Mouse (Mus musculus): ENCODE data around the gene Tusc2.
"Not testable (repeated sequence)": the region's sequence is repeated elsewhere in the genome, so short reads cannot be mapped to it uniquely, and the experiment has no call there.

The Tusc2 gene

DNA sequence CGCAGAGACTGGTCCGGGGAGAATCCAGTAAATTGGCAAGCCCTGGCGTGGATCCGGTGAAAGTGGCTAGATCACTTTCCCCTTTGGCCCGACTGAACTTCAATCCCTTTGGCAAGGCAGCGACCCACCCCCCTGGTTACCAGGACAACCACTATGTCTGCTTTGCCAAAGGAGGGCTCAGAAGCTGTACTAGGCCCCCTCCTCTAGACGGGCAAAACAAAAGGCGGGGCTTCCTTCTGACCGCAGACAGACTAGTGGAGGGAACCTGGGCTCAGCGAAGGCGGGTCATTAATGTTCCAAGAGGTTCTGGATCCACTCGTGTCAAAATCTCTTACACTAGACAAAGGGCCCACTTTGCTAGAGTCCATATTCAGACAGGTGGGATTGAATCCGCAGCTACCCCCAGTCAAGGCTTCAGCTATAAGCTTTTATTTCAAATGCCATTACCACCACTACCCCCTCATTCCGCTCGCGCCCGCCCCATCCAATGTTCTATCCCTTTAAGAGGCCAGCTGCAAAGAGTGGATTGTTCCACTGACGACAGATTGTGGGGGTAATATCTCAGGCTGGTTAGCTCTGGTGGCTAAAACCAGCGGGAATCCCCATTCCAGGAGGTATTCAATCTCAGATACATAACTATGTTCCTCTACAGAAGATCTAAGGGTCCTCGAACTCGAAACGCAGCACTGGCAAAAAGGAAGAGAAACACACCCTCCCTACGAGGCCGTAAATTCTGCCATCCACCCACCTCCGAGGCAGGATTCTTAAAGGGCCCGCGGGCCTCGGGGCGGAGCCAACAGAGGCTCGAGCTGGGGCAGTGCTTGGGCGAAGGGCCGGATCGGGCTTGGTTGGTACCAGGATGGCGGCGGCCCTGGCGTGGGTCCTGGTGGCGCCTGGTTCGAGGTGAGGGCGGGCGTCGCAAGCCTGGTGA lies 5.5 kb downstream of the Tusc2 start:
- no peak for DNase-seq (ENCODE audit: low read depth)

DNA sequence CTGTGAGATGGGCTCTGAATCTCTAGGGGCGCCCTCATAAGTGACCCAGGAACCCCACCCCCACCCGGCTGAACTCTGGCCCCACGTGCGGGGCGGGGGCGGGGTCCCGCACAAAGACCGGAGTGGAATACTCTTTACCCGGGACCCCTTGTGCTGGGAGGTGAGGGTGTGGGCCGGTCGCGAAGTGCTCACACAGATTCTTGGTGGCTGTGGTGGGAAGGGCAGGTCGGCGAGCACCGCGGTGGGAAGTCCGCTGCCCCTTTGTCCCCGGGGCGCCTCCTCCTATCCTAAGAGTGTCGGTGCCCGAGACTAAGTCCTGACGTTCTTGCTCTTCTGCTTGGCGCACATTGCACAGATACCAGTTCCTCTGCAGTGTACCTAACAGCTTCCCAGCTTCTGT lies 6.2 kb downstream of the Tusc2 start:
- DNase-seq (ENCODE audit: low read depth): no peak

DNA sequence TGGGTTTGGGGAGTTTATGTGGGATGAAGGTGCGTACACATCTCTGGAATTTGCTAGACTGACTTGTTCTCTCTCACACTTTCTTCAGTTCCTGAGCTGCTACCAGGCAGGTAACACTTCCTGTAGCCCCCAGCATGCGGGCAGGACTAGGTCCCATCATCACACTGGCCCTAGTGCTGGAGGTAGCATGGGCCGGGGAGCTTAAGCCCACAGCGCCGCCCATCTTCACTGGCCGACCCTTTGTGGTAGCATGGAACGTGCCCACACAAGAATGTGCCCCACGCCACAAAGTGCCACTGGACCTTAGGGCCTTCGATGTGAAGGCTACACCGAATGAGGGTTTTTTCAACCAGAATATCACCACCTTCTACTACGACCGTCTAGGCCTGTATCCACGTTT lies 7.0 kb downstream of the Tusc2 start:
- DNase-seq (ENCODE audit: low read depth): no peak

DNA sequence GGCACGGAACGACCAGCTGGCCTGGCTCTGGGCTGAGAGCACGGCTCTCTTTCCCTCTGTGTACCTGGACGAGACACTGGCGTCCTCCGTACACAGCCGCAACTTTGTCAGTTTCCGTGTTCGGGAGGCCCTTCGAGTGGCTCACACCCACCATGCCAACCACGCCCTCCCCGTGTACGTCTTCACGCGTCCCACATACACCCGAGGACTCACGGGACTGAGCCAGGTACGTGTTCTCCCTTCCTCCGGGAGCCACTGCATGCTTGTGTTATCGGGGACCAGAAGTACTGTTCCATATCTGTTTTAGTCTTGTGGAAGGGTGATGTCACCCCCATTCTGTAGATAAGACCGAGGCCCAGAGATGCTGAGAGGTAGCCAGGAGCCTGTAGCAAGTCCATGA lies 7.8 kb downstream of the Tusc2 start:
- no peak for DNase-seq (ENCODE audit: low read depth)

DNA sequence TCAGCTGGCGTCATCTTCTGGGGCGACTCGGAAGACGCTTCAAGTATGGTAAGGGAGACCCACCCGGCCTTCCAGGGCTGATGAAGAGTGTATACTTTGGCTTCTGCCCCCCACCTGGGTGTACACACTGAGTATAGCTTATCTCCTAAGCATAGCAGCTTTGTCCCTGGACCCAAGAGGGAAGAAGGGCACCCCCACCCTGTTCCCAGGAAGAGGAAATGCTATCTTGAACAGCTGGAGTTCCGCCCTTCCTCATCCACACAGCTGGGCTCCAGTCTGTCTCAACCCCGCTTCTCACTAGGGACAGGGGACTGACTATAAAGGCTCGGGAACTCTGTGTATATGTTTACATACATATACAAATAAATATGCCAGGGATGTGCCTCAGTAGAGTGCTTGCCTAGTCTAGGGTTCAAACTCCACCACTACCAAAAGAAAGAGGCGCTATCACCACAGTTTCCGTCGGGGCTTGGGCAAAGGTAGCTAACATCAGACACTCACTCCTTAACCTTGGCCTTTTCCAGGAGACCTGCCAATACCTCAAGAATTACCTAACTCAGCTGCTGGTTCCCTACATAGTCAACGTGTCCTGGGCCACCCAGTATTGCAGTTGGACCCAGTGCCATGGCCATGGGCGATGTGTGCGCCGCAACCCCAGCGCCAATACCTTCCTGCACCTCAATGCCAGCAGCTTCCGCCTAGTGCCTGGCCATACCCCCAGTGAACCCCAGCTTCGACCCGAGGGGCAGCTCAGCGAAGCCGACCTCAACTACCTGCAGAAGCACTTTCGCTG lies 8.7 kb downstream of the Tusc2 start:
- DNase-seq (ENCODE audit: low read depth): no peak

DNA sequence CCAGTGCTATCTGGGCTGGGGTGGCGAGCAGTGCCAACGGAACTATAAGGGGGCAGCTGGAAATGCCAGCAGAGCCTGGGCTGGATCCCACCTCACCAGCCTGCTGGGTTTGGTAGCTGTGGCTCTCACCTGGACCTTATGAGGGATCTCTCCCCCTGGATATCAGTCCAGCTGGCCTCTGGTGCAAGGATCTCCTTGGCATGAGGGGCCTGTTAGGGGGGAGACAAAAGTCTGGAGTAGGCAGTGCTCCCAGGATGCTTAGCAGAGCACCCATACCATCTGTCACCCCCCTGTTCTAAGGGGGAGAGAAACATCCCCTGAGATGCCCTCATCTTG lies 9.2 kb downstream of the Tusc2 start:
- no peak for DNase-seq (ENCODE audit: low read depth)

DNA sequence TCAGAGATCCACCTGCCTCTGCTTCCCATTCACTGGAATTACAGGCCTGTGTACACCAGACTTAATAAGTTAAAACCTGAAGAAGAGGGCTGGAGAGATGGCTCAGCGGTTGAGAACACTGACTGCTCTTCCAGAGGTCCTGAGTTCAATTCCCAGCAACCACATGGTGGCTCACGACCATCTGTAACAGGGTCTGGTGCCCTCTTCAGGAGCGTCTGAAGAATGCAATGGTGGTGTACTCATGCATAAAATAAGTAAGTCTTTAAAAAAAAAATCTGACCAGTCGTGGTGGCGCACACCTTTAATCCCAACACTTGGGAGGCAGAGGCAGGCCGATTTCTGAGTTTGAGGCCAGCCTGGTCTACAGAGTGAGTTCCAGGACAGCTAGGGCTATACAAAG lies 10.7 kb downstream of the Tusc2 start:
- DNase-seq (ENCODE audit: low read depth): not testable (repeated sequence)

DNA sequence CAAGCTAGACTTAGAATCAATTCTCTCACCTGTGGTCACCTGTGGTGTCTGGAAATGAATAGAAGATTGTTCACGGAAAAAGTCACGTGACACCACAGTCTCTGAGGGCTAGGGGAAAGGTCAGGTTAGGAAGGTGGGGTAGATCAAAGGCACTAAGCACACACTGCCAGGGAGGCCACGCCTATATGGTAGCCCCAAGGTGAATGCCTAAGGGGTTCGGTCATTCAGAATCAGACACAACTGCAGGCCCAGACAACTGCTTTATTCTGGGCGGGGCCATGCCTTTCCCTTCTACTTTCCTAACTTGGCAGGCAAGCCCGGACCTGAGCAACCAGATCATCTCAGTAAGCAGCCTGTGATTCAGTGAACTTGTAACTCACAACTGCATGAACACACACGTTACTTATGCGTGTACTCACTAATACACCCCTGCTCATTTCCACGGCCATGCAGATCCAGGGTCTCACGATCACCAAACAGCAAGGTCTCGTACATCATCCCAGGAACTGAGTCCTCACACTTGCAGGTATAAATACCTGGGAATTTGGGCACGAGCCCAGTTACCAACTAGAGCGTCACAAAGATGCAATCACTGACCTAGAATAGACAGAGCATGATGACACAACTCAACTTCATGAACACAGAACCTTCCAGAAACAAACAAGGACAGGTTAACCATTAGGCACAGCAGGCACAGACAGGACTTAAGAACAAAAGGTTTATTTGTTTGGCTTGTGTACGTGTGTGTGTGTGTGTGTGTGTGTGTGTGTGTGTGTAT lies 12.7 kb downstream of the Tusc2 start:
- no peak for DNase-seq (ENCODE audit: low read depth)

DNA sequence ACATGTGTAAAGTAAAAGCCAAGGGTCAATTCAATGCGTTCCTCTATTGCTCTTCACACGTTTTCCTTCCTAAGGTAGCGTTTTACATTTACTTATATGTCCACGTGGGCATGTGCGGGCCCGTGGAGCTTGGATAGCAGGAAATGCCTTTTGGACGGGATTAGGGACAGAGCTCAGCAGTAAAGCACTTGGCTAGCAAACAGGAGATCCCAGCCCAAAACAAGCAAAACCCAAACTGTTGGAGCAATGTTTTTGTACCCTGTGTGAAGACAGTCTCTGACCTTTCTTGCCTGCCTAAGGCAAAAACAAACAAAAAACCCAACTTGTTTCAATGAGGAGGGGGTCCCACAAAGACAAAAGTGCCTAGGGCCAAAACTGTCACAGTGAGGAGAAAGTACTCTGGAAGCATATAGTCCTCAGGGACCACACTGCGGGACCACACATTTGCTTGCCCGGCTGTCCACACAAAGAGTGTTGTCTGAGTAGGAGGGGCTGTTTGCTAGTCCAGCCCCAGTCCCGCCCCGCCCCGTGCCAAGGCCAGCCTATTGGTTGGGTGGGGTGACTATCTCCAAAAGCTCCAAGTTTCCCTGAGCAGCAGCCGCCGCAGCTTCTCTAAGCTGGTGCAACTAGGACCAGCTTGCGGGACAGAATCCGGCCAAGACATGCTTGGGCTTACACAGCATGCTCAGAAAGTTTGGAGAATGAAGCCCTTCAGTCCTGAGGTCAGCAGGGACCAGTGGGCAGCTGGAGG lies 13.5 kb downstream of the Tusc2 start, which contains the start of gene Hyal1:
Gene Hyal1 (plus strand): TSS at position 571 of the 751 bp plus-strand sequence.
- peak; percentile 81 for DNase-seq (ENCODE audit: low read depth)

DNA sequence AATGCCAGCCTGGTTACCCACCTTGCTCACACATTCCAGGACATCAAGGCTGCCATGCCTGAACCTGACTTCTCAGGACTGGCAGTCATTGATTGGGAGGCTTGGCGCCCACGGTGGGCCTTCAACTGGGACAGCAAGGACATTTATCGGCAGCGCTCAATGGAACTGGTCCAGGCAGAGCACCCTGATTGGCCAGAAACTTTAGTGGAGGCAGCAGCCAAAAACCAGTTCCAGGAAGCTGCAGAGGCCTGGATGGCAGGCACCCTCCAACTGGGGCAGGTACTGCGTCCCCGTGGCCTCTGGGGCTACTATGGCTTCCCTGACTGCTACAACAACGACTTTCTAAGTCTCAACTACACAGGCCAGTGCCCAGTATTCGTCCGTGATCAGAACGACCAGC lies 14.8 kb downstream of the Tusc2 start:
- no peak for DNase-seq (ENCODE audit: low read depth)

DNA sequence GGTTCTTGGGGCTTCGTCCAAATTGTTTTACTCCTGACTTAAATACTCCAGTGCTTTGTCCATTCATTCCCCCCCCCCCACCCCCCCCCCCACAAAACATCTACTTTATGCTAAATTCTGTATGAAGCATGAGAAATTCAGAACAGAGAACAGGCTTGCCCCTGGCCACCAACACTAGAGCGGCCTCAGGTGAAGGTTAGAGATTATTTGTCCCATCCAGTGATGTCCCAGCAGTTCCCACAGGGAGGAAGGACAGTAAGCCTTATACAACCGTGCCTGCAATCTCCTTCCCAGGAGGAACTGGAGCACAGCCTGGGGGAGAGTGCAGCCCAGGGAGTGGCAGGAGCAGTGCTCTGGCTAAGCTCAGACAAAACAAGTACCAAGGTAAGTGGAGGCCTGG lies 15.5 kb downstream of the Tusc2 start, which contains the start of gene Naa80:
Gene Naa80 (plus strand): TSS at position 301 of the 400 bp plus-strand sequence.
- no peak for DNase-seq (ENCODE audit: low read depth)

DNA sequence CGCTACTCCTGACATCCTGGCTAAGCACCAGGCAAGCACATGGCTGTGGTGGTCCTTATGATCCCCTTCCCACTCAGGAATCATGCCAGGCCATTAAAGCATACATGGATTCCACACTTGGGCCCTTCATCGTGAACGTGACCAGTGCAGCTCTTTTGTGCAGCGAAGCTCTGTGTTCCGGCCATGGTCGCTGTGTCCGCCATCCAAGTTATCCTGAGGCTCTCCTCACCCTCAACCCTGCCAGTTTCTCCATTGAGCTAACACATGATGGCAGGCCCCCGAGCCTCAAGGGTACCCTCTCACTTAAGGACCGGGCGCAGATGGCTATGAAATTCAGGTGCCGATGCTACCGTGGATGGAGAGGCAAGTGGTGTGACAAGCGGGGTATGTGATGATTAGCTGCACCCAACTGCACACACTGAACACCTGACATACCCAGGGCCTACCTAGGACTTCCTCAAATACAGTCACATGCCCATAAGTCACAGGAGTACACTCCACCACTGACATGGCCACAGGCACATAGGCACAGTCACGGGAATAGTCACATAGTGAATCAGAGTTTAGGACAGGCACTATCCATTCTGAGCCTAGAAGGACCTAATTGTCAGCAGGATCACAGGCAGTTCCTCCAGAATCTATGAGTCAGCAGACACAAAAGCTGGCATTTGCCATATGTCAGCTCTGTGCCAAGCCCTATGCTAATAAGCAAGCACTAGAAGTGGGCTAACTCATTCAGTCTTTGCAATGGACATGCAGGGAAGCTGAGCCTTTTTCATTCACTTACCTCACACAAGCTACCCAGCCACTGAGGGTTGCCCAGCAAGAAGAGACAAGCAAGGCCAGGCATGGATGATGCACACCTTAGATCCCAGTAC lies 16.2 kb downstream of the Tusc2 start:
- no peak for DNase-seq (ENCODE audit: low read depth)

DNA sequence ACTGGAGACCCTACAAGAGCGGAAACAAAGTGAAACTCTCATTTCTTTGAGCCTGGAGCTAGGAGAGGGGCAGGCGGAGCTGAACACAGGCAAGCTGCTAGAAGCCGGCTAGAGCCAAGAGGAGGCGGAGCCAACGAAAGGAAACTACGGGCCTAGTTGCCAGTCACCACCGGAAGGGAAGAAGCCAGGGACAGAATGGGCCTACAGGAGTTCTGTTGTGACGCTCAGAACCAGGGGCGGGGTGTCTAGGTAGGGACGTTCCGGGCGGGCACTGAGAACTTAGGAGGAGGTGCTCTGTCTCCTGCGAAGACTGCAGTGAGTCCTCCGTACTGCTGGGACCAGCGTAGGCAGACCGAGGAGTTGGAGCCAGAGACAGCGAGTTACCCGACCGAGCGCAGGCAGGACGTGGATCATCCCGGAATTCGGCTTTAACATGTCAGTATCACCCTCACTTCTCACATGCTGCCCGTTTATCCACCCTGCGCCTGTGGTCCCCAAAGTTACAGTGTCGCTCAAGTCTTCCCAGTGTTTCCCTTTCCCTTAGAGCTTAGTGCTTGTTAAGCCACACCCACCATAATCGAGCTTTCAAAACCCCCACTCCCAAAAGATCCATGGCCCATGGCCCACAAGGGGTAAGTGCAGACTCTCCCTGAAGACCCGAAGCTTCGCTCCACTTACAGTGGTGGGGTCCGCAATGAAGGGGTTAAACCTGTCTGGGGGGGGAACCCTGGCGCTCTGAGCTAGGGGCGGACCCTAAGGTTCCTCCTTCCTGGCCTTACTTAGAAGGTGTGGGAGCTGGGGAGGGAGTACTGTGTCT lies 17.7 kb downstream of the Tusc2 start, which contains the start of gene Hyal3:
Gene Hyal3 (plus strand): TSS at position 318 of the 817 bp plus-strand sequence.
- DNase-seq (ENCODE audit: low read depth): peak; percentile 85

DNA sequence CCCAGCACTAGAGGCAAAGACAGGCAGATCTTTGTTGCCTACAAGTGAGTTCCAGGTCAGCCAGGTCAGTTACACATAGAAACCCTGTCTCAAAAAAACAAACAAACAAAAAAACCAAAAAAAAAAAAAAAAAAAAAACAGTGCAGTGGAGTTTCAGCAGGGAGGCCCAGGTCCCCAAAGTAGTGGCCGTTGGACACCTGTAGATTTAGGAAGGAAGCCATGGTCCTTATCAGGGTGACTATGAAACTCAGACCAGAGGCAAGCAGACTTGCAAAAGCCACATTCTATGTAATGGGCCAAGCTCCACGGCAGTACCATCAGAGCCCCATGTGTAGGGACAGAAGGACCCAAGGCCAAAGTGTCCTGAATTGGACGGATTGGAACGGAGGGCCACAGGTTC lies 18.5 kb downstream of the Tusc2 start:
- no peak for DNase-seq (ENCODE audit: low read depth)

DNA sequence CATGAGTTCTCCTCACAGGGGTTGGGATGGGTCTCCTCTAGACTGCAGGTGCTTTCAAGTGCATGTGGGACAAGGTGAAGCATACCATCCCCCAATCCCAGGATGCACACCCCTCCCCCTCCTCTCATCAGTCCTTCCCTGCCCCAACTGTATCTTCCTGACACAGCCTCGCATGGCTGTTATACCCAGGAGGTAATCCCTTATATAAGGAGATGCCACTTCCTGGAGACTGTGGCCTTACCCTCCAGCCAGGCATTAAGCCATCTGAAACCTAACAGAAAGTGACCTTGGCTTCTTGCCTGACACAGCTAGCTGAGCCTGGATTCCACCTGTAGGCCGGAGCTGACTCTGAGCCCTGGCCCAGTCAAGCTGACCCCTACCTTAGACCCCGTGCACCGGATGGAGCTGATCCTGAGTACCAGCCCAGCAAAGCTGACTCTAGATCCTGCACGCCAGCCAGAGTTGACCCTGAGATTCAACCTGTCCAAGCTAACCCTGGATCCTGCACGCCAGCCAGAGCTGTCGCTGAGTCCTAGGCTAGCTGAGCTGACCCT lies 19.5 kb downstream of the Tusc2 start:
- DNase-seq (ENCODE audit: low read depth): no peak

DNA sequence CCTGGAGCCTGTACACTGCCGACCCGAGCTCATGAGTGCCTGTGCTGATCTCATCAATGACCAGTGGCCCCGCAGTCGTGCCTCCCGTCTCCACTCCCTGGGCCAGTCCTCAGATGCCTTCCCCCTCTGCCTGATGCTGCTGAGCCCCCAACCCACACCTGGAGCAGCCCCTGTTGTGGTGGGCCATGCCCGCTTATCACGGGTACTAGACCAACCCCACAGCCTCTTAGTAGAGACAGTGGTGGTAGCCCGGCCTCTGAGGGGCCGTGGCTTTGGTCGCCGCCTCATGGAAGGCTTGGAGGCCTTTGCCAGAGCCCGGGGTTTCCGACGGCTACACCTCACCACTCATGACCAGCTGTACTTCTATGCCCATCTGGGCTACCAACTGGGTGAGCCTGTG lies 20.1 kb downstream of the Tusc2 start:
- no peak for DNase-seq (ENCODE audit: low read depth)

DNA sequence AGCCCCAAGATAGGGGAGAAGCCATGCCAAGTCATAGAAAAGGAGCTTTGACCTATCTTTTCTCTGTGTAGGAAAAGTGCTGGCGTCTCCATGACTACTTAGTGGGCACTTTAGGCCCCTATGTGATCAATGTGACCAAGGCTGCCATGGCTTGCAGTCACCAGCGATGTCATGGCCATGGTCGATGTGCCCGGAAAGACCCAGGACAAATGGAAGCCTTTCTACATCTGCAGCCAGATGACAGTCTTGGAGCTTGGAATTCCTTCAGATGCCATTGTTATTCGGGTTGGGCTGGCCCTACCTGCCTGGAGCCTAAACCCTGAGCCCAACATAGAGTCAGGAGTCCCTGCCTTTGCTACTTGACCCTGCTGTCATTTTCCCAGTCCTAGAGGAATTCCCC lies 23.4 kb downstream of the Tusc2 start:
- no peak for DNase-seq (ENCODE audit: low read depth)

DNA sequence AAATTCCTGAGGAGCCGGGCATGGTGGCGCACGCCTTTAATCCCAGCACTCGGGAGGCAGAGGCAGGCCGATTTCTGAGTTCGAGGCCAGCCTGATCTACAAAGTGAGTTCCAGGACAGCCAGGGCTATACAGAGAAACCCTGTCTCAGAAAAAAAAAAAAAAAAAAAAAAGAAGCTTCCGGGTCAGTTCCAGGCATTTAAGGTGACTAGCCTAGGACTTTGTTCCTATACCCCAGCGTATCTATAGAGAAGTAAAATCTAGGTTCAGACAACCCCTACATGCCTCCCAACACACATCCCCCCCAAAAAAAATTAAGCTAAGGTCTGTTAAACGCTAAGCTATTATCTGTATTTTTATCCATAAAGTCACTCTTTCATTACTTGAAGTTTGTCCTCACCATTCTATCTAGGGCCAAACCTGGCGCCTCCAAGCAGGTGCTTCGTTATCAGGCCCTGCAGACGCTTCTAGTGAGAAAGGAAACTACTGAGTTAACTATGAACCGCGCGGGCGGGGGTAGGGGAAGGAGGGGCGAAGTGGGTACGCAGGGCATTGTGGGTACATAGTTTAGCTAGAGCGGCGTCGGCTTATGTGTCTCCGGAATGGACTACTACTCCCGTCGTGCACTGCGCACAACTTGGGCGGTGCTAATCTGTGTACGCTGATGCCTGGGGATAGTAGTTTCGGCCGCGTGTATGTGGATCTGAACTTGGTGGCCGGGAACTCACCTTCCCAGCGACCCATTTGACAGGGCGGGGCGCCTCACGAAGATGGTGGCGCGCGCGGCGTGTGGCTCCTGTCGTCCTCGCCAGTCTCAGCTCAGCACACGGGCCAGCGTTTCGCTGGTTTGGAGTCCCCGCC lies 24.1 kb downstream of the Tusc2 start, which contains the start of gene Ifrd2:
Gene Ifrd2 (plus strand): TSS at position 669 of the 859 bp plus-strand sequence.
- peak; percentile 99 for DNase-seq (ENCODE audit: low read depth)

Data from fibroblast of lung, adult 2 months (primary cell).